Mouse (Mus musculus) adrenal gland, adult 18-20 months (tissue): Measurements from ENCODE around the gene Heg1. TPM values are rescaled to one million over a fixed set of nuclear protein-coding genes. Genes with fewer than 3 reads are reported as not detected.

Source experiments
- DNase-seq, 2 experiments: peaks; one replicate each; pipeline ENCODE4 v3.0.0; 2021 to 2022; ENCODE audit warnings: low spot score in 2 of 2
- total RNA-seq, 2 experiments: library from RNA; stranded (reverse); gene quantifications; 1 replicate in 1 of 2; 2 replicates in 1 of 2; pipeline ENCODE4 v1.2.3; 2021

Heg1 gene
- total RNA-seq, 2 experiments from 2014 or later = 41.2 to 56.9 TPM

DNA sequence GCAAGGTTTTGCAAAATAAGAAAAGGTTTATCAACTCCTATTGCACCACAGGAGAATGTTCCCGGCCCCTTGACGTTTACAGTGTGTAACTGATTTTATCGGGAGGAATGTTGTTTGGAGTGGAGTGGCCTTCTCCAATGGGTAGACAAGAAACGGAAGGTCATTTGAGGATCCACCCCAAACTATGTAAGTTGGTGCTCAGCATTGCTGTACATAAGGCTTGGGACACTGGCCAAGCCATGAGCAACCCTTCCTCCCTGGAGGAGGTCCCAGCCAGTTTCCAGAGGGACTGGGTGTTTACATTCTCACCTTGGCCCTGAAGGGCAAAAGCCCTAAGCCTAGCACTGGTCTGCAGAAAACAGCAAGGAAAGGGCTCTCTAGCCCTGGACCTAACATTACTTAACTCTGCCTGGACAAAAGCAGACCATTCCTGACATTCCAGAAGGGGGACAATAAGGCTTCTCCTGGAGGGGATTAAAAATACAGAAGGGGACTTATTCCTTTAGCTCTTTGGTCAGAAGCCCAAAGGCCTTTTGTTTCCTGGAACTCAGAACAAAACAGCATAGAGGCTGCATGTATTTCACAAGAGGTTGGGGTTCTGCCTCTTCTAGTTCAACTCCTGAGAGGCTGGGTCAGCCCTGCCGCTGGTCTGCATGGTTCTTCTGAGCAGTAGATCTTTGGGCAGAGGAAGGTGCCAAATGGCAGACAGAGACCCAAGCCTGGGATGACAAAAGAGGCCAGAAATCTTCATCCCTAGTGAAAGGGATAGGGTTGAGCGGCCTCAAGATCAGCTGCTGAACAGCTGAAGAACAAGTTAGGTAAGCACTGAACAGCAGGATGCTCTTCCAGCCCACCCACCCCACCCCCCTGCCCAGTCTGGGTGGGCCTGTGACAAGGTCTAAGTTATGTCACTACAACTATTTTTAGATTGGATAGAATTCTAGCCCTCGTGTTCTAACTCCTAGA, 7.5 kb upstream of the Heg1 start:
- DNase-seq = no peak

DNA sequence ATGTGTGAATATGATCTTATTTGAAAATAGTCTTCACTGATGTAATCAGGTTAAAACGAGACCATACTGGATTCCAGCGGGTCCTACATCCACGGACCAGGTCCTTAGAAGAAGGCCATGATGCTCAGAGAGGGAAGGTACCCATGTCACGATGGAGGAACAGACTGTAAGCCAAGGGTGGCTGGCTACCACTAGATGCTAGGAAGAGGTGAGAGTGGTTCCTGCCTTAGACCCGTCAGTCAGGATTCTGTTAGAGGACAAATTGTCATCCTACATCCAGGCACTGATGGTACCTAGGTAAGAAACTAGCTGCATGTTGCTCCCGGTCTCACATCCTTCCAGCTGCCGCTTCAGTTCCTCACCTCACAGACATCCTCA, 6.9 kb upstream of the Heg1 start:
- no peak for DNase-seq

DNA sequence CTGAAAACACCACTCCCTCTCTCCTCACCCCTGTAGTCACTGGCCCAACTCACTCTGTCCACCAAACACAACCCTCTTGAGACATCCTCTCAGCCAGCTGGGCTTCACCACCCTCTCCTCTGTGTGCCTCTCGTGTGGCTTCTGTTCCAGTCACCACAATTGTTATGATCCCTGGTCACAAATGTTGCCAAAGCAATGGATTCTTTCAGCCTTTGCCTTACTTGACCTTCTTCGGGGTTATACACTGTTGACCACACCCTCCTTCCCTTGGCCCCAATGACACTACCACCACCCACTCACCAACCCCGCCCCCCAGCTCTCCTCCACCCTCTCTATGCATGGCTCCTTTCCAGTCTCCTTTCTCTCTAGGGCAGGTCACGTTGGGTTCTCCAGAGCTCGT, 6.3 kb upstream of the Heg1 start:
- DNase-seq = no peak

DNA sequence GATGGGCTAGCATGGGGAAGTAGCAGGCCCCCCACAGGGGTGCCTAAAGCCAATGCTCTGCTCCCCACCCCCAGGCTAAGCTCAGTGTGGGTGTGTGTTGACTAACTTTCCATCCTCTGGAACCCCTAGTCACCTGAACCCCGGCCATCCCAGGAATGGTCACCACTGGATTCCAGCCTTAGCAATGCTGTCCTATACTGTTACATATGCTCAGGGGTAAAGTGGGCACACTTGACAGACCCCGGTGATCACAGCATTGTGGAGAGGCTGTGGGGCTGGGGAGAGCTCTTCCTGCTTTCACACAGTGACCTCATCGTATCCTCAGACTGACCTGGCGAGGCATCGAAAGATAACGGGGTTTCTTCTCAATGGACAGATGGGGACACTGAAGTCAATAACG, 3.9 kb upstream of the Heg1 start:
- DNase-seq = no peak

DNA sequence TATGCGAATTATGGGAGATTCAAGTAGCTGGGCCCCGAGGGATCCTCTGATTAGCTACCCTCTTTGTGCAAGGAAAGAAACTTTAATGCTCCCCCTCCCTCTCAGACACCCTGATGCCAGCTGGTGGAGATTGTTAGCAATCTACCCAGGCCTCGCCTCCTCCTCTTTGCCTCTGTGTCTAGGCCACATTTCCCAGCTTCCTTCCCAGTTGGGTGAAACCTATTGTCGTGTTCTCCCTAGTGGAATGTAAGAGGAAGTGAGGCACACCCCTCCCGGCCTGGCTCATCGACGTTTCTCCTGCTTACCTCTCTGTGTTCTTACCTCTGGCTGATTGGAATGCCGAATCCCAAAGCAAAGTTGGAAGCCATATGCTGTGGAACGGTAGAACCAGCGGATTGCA, 3.4 kb upstream of the Heg1 start:
- no peak for DNase-seq

DNA sequence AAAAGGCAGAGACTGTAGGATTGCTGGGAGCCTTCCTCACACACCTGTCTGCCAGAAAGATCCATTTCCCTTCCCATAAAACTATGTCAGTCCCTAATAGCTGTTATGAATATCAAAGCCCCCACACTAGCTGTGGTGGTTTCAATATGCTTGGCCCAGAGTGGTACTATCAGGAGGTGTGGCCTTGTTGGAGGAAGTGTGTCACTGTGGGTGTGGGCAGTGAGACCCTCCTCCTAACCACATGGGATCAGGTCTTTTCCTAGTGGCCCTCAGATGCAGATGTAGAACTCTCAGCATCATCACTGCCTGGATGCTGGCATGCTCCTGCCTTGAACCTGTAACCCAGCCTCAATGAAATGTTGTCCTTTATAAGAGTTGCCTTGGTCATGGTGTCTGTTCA, 2.5 kb upstream of the Heg1 start:
- no peak for DNase-seq

DNA sequence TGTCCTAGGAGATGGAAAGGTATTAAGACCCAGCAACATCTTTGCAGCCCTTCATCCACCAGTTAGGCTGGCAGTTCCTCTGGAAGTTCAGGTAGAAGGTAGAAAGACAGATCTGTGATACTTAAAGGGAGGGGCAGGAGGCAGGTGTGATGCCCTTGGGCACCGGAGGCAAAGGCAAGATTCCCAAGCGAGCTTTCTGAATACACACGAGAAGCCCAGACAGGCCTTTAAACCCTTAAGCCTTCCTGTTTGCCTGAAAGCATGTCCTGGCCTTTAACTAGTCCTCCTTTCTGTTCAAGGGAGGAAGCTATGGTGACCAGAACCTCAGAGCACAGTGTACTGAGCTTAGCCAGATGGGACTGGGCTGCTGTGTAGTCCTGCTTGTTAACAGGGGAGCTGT, 1.5 kb upstream of the Heg1 start:
- DNase-seq = no peak

DNA sequence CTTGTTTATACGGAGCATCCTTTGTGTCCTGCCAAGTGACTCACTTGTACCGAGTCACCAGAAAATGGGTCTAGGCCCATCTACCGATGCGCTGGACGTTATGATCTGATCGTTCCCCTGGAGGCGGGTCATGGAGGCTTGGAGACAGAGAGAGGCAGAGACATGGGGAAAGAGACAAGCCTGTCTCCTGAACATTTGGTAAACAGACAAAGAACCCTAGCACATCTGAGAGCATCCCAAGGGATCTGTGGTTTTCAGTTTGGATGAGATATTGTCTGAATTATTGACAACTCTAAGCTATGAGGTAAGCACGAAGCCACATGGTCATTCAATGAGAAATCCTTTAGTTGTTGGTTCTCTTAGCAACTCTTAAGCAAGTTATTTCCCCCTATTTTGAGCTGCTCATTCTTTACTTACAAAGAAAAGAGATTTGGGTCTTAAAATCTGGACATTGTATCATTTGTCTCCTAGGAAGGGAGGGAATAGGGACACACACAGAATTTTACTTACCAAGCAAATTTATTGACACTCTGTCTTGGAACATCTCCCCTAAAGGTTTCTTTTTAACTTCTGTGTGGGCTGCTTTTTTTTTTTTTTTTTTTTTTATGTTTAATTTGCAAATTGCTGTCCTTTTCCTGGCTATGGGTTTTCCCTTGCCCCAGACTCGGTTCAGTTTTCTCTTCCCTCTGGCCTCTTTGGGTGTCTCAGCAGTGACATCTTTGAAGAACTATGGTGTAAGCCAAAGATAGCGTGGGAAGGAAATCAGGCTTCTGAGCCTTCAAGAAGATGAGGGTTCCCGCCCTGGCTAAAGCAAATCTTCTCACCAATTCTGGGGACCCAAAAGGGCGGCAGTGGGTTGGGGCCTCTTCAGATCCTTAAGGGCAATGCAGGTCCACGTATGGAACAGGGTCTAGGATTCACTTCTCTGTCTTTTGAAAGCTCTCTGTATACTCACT, 686 bp upstream of the Heg1 start:
- no peak for DNase-seq

DNA sequence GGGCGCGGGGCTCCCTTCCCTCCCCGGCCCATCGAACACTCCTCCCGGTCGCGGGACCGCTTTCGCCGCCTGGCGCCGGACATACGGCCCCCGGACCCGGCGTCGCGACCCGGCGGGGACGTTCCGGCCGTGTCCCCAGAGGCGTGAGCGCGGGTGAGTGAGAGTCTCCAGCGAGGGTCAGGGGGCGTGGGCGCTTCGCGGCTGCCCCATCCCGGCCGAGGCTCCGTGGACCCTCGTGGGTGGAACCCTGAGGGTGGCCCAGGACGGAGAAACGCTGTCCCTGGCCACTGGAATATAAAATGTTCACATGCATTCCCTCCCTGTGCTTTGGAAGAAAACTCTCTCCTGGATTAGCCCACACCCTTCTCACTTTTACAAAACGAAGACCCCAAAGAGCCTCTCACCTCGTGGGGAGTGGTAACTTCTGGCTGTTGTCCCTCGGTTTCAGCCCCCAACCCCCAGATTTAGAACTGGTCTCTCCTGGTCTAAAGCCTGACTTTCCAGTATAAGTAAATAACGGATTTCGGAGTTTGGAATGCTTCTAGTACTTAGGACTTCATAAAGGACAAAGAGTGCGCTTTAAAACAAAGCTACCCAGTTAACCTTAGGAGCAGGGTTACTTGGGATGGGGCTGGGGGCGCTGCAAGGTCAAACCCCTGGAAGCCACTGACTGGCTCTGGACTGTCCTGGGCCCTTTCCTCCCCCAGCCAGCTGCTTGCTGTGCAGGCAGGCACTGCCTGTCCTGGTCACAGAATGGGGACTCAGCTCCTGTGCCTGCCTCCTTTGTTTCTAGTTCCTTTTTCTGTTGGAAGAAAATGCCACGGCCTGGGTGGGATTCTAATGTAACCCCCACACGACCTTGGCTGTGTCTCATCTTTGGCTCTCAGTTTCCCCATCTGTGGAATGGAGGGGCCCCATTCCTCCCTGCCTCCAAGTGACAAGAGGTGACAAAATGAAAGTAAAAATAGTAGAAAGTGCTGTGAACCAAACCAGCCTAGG, 832 bp downstream of the Heg1 start:
- DNase-seq = peak; percentile 31 to 46

DNA sequence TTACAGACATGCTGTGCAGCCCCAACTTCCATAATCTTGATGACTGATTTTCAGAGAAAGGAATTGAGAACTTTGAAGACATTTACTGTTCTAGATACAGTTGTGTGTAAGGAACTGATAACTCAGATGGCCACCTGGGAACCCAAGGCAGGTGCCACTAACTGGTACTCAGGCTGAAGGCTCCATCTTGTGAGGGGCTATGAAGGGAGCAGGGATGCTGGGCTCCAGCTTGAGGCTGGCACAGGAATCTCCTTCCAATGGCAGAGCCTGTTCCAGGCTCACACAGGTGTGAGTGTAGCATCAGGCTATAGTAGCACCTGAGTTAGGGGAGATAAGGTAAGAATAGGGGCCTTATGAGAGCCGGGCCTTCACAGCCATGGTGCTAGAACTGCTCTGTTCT, 1.9 kb downstream of the Heg1 start:
- DNase-seq = no peak

DNA sequence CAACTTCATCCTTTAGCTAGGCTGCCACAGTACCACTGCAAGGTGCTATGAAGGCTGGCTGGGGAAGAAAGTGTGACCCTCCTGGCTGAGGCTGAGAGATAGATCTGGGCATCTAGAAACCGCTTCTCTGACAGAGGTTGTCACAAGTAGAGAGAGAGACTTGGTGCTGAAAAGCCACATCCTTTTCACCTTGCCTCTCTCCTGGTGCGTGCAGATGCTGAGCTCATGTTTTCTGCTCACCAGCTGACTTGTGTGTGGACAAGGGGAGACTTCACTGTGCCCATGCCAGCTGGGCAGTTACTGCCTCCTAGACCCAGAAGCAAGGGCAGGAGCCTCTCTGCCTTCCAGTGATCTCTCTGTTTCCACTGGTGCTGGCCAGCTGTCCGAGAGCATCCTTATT, 3.6 kb downstream of the Heg1 start:
- DNase-seq = no peak

DNA sequence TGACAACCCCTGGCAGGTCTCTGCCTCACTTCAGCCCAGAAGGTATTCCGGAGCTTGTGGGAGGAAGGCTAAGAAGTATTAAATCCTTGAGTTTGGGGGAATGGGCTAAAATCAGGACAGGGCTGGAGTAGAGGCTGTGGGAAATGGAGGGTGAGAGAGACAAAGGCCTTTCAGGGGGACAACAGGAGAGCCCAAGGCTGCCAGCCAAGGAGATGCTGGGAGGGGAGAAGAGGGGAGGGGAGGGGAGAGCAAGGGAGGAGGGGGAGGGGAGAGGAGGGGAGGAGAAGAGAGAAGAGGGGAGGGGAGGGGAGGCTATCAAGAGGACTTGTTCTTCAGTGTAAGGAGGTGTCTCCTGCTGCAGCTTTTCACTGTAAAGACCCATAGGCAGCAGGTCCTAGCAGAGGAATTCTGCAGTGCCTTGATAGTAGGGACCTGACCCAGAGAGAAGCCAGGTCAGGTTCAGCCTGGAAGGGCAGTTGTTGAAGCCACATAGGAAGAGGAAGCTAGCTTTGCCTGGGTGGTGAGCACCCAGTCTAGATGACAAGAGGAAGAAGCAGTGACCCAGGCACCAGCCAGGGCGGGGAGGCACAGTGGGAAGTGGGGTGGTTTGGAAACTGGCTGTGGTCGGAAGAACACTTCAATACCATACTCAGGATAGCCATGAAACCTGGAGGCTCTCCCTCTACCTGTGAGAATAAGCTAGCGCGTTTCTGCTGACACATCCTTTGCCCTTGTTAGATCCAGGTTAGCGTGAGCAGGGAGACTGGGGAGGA, 7.0 kb downstream of the Heg1 start:
- no peak for DNase-seq

DNA sequence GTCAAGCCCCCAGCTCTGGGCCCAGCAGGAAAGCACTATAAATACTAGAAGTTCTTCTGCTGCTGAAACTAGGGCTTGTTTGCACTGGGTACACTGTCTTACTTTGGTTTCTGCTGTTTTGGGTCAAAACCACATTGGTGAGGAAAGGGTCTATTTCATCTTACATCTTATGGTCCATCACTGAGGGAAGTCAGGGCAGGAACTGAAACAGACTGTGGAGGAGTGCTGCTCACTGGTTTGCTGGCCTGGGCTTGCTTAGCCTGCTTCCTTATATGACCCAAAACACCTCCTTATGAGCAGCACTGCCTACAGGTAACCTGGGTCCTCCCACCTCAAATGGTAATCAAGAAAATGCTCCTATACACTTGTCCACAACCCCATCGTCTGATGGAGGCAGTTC, 9.4 kb downstream of the Heg1 start:
- DNase-seq = no peak

DNA sequence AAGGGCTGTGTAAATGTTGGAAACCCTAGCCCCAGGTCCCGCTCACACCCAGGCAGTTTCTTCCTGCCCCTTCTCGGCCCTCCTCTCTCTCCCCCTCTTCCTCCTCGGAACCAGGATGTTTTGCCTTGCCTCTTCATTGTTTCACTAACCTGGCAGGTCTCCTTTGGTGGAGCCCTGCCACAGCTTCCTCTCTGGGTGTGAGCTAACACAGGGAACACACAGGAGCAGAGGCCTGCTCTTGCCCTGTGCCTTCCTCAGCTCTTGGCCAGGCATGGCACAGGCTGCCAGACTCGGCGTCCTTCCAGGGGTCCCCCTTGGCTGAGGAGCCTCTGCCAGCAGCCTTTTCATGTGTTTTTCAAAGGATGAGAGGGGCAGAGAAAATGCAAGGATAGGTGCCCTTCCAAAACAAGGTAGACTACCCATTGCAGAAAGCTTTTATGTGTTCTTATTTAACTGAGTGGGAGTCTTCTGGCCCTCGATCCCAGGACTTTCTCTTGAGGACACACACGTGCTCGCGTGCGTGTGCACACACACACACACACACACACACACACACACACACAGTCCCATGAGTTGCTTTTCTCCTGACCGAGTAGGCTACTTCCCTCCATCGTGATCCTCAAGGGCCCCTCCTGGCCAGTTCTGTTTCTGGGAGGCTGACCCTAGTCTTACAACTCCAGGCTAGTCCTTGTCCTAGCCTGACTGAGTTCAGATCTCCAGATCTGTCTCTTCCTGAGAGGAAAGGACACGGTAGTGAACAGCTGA, 12.8 kb downstream of the Heg1 start:
- no peak for DNase-seq

DNA sequence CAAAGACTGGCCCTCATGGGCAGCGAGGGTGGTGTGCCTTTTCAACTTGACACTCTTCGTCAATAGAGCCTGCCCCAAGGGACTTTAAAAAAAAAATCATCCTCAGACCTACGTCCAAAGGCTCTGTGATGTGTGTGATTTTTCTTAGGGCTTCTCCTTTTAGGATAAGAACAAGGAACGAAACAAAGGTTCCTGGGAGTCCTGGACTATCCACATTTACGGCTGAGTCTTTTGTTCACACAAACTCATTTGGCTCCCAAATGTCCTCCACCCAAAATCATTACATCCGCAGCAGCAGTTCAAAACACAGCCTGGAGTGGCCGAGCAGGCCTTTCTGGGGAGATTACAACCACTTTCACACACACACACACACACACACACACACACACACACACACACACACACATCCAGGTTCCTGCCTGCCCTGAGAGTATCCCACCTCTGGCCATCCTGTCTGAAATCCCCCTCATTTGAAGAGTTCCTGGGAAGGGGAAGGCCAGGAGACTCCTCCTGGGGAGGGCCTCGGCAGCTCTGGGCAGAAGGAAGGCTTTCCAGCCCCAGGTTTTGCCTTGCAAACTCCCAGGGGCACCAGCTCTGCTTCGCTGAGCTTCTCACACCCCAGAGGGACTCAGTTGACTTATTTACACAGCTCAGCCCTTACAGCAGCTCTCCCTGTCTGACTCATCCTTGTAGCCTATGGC, 13.6 kb downstream of the Heg1 start:
- no peak for DNase-seq

DNA sequence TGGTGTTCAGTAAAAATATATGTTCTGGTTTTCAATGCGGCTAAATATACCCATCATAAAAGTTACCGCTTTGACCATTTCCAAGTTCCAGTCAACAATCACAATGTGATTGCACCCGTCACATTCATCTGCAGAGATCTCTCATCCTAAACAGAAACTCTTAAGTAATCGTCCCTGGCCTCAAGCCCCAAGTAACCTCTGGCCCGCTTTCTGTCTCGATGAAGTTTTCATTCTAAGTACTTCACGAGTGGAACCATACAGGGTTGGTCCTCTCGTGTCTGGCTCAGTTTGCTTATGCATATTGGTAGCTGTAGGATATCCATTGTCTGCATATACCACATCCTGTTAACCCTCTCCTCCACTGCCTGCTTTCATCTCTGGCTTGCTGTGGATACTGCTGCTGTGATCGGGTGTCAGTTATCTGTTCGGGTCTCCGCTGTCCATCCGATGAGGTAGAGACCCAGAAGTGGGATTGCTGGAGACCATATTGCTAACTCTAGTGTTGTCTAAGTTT, 14.2 kb downstream of the Heg1 start:
- no peak for DNase-seq

DNA sequence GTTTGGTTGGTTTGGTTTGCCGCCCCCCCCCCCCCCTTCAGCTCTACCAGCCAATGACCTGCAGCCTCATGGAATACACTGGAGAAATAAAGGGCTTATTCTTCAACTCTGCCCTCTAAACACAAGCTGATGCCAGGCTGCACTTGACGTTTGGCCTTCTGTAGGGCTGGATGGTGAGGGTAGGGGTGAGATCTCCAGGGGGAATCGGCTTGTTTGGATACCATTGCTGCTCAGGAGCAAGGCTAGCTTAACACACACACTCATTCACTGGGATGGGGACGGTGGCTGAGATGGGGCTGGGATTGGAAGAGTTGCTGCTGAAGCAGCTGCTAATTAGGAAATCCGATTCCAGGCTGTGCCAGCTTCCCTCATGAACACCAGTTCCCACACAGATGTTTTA, 16.4 kb downstream of the Heg1 start:
- DNase-seq = no peak

DNA sequence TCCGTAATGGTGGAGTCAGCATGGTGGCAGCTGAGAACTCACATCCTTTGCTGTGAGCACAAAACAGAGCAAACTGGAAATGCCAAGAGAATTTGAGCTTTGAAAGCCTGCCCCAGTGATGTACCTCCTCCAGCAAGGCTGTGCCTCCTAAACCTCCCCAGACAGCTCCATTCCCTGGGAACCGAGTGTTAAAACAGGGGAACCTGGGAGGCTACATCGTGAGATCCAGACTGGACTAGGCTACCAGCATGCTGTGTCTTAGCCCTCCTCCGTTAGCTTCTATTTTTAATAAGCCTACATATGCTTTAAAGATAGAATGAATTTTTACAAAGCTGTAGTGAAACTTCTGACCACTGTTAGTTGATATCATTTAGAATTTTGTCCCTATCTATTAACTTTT, 17.7 kb downstream of the Heg1 start:
- no peak for DNase-seq
